Mouse (Mus musculus) spleen, adult 2 months (tissue): ENCODE results near the gene Rcn3. TPM values are rescaled to one million over a fixed set of nuclear protein-coding genes. Genes with fewer than 3 reads are reported as not detected.

Experiments
- DNase-seq, 2 experiments: peaks; one replicate each; pipeline versions ENCODE4 v3.0.0 to v3.0.0-alpha.2; 2012 to 2021; ENCODE audit warnings: low spot score in 2 of 2, low read depth in 1 of 2
- H3K27ac ChIP-seq: fragments of 200-500 bp; 2 replicates; pipeline ENCODE4 v1.5.1; 2012; ENCODE audit warnings: low read length, inconsistent platforms; ENCODE audit not compliant: insufficient read depth
- H3K27me3 ChIP-seq: fragments of 200-500 bp; 2 replicates; pipeline ENCODE4 v1.6.1; 2012; ENCODE audit warnings: mild to moderate bottlenecking, moderate library complexity, low read length, inconsistent platforms; ENCODE audit not compliant: control insufficient read depth, insufficient read depth
- H3K36me3 ChIP-seq: fragments of 200-500 bp; 2 replicates; pipeline ENCODE4 v1.6.1; 2012; ENCODE audit warnings: mild to moderate bottlenecking, low read length, inconsistent platforms; ENCODE audit not compliant: control insufficient read depth, insufficient read depth
- H3K4me1 ChIP-seq: fragments of 200-500 bp; 2 replicates; pipeline ENCODE4 v1.6.1; 2011; ENCODE audit warnings: inconsistent platforms; ENCODE audit not compliant: control insufficient read depth, insufficient read depth, insufficient read length
- H3K4me3 ChIP-seq: fragments of 200-500 bp; 2 replicates; pipeline ENCODE4 v1.5.1; 2011; ENCODE audit warnings: mild to moderate bottlenecking, inconsistent platforms; ENCODE audit not compliant: insufficient read depth, insufficient read length; ENCODE audit errors: extremely low read depth
- CTCF ChIP-seq: fragments of 200-500 bp; IDR thresholded peaks from 2 replicates; pipeline ENCODE4 v1.5.1; 2011; ENCODE audit warnings: mild to moderate bottlenecking, inconsistent platforms; ENCODE audit not compliant: insufficient read depth, insufficient read length, insufficient replicate concordance; ENCODE audit errors: extremely low read depth
- POLR2A ChIP-seq: fragments of 200-500 bp; IDR thresholded peaks from 2 replicates; pipeline ENCODE4 v1.6.1; 2011; ENCODE audit warnings: low read depth, low read length, inconsistent platforms
- WGBS: fragments of 180-500 bp; shearing (Covaris S2); methylation state at CpG from one replicate; pipeline ENCODE4 v1.1.7; 2018; 5-methylcytosine and 5-hydroxymethylcytosine counted together
- polyA plus RNA-seq: library from polyadenylated mRNA; depleted of rRNA; stranded (reverse); fragments of >200 nt; gene quantifications from 2 replicates; pipeline ENCODE4 v1.2.3, GENCODE M21; 2012

Rcn3 gene
- polyA plus RNA-seq, 1 experiment: 96.5 TPM

GRCm38 (mm10) chr7:45104941-45105340 lies 12.9 kb upstream of the Rcn3 start:
- Histone ChIP-seq H3K27me3 (no peaks in the 10 kb centered on the region), H3K36me3 (no peaks in the 10 kb centered on the region), H3K4me3 (no peak overlapping the region), H3K27ac (no peak overlapping the region), H3K4me1 (peaks cover 5% of the 10 kb centered on the region)
- DNase-seq: no peak
- TF ChIP-seq CTCF (no peak), POLR2A (no peak)
- WGBS: 82% methylated on average over 5 of the region's 5 CpGs

- WGBS: 45% methylated on average over 7 of the region's 7 CpGs
- H3K27me3 ChIP-seq: no peaks in the 10 kb centered on the region
- peak within 1 kb of the TSS; percentile 49; the same call in 1 of the 2 replicates for H3K4me3 ChIP-seq
Observed at GRCm38 (mm10) chr7:45103652-45104180, 11.7 kb upstream of the Rcn3 start, which contains the start of gene Fcgrt. TSS of gene Fcgrt (minus strand) at chr7:45103851.

DNA sequence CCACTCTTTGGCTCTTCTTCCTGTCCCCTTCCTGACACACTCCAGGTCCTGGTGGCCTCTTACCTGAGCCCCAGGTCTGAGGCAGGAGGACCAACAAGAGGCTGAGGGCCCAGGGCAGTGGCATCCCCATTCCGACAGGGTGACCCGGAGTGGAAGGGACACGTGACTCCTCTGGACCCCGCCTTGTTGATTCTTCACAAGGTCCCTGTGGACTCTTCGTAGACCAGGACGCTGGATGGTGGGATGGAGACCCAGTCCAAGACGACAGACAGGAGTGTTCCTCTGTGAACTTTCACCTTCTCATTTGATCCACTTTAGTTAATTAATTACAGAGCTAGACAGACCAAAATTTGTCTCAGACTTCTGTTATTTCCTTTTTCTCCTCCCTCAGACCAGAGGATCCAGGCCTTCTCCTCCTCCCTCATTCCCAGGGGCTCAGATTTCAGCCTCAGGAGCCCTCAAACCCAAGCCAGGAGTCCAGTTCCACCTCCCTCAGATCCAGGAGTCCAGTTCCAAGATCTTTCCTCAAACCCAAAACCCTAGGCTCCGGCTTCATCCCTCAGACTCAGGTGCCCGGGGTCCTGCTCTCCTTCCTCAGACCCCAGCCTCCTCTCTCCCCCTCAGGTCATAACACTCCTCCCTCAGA lies 11.0 kb upstream of the Rcn3 start:
- no peaks in the 10 kb centered on the region for H3K27me3 ChIP-seq

More at GRCm38 (mm10) chr7:45103652-45104180, 11.7 kb upstream of the Rcn3 start, which contains the start of gene Fcgrt:
- no peak for DNase-seq
- Histone ChIP-seq H3K27ac (peak within 1 kb of the TSS; percentile 73), H3K36me3 (no peaks in the 10 kb centered on the region), H3K4me1 (peaks cover 5% of the 10 kb centered on the region)
- no peak for TF ChIP-seq CTCF
- TF ChIP-seq POLR2A: 0 out of 2 replicates have a peak, but pooled peaks have one; percentile 5

GRCm38 (mm10) chr7:45102441-45102840 lies 10.4 kb upstream of the Rcn3 start:
- no peak overlapping the region for H3K4me3 ChIP-seq
- no peak for DNase-seq
- H3K27ac ChIP-seq: no peak overlapping the region
- no peaks in the 10 kb centered on the region for H3K36me3 ChIP-seq
- no peak for TF ChIP-seq CTCF
- TF ChIP-seq POLR2A: no peak
- peaks cover 5% of the 10 kb centered on the region for H3K4me1 ChIP-seq
- 64% methylated on average over 11 of the region's 11 CpGs for WGBS
- H3K27me3 ChIP-seq: no peaks in the 10 kb centered on the region

More for the DNA sequence above, 11.0 kb upstream of the Rcn3 start:
- no peak for TF ChIP-seq CTCF
- TF ChIP-seq POLR2A: no peak
- H3K4me1 ChIP-seq: peaks cover 5% of the 10 kb centered on the region
- no peak for DNase-seq
- peak overlapping the region; percentile 73 for H3K27ac ChIP-seq
- peak overlapping the region; percentile 49; the same call in 1 of the 2 replicates for H3K4me3 ChIP-seq
- no peaks in the 10 kb centered on the region for H3K36me3 ChIP-seq
- 77% methylated on average over 9 of the region's 9 CpGs for WGBS

- no peak for DNase-seq
- Histone ChIP-seq H3K27me3 (no peaks in the 10 kb centered on the region), H3K4me1 (no peaks in the 10 kb centered on the region; the same call in none of the 2 replicates), H3K36me3 (no peaks in the 10 kb centered on the region; the same call in 1 of the 2 replicates), H3K4me3 (no peak overlapping the region), H3K27ac (no peak overlapping the region)
- WGBS: 96% methylated on average over 6 of the region's 6 CpGs
- no peak for TF ChIP-seq POLR2A
- no peak for TF ChIP-seq CTCF
Observed at GRCm38 (mm10) chr7:45100046-45100445, 8.0 kb upstream of the Rcn3 start.

DNA sequence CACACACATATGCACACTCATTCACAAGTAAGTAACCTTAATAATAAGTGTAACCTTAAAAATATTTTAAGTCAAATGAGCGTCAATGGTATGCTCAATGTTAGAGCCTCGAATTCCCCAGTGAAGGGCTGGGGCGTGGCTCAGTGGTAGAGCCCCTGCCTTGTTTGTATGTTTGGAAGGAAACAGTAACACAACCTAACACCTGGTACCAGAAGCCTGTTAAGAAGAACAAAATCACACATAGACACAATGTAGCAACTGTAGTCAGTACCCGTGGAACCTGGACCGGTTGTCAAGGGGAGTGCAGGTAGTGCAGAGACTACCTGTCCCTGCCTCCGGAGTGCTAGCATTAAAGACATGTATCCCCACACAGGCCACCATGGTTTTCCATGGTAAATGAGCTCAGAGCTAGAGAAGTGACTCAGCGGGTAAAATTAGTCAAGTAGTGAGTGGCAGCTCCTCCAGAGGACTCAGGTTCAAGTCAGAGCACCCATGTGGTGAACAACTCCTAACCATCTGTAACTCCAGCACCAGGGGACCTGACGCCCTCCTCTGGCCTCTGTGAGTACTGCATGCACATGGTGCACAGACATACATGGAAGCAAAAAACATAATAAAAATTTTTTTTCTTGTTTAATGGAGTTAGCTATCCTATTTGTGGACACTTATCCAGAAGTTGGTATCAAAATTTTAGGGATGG lies 6.7 kb upstream of the Rcn3 start:
- Histone ChIP-seq H3K36me3 (no peaks in the 10 kb centered on the region; the same call in 1 of the 2 replicates), H3K27me3 (no peaks in the 10 kb centered on the region), H3K4me1 (no peaks in the 10 kb centered on the region; the same call in none of the 2 replicates), H3K27ac (no peak overlapping the region), H3K4me3 (no peak overlapping the region)
- DNase-seq: no peak
- 89% methylated on average over 8 of the region's 8 CpGs for WGBS
- TF ChIP-seq CTCF (no peak), POLR2A (no peak)
